Mouse (Mus musculus) granulocyte monocyte progenitor cell, adult 5-6 weeks (primary cell): ENCODE measurements at regions not wholly inside any gene's neighbourhood (a gene's known extent, or its start where the extent isn't known, plus 50 kb on each side); places are given as distances from the start of the nearest gene placed in this dataset.

Source experiments
- ATAC-seq: replicated peaks from 2 replicates; pipeline ENCODE4 v1.8.0; 2016; ENCODE audit warnings: mild to moderate bottlenecking, moderate TSS enrichment, inconsistent platforms; ENCODE audit not compliant: poor library complexity, severe bottlenecking

DNA sequence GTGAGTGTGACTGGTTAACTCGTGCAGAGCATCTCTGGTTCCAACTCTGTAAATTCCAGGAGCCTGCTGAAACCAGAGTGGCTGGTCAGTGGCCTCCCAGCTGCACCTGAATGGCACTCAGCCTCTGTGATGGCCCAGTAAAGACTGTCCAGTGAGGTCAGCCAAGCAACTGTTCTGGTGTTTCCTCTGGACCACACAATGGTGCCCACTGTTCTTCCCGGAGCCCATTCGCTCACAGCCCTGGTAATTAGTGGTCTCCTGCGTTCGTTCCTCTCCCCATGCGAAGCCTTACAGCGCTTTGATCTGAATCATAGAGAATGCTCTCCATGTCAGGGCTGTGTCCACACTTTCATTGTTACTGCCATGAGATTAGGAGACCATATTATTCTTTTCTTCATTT lies 75.5 kb downstream of the Enkur start:
- no peak for ATAC-seq

- no peak for ATAC-seq
These were observed 78.6 kb downstream of the Enkur start for GRCm38 (mm10) chr2:21126531-21126930.

GRCm38 (mm10) chr2:21122421-21122820 lies 82.7 kb downstream of the Enkur start:
- ATAC-seq, result no peak

GRCm38 (mm10) chr2:21121663-21122062 lies 83.5 kb downstream of the Enkur start:
- ATAC-seq, result no peak

- no peak for ATAC-seq
These were observed 88.3 kb downstream of the Enkur start for GRCm38 (mm10) chr2:21116817-21117216.

GRCm38 (mm10) chr2:21111527-21111926 lies 93.6 kb downstream of the Enkur start:
- peak; percentile 97 for ATAC-seq

DNA sequence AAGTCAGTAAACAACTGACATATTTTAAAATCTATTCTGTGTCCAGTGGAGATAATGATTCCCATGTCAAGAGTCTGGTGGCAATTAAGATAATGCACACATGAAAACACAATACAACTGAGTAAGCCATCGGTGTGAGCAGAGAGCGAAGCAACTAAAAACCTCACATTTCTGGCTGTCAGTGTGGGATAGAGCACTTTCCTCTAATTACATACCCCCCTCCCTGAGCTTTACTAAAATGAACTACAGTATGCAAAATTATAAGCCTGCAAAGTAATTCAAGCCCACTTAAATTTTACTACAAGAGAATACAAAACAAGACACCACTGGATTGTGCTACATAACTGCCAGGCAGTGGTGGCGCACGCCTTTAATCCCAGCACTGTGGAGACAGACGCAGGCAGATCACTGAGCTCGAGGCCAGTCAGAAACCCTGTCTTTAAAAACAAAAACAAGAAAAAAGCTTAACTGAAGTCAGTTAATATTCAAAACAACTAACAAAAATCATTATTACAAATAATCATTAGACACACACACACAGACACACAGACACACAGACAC lies 104.8 kb downstream of the Enkur start:
- no peak for ATAC-seq

DNA sequence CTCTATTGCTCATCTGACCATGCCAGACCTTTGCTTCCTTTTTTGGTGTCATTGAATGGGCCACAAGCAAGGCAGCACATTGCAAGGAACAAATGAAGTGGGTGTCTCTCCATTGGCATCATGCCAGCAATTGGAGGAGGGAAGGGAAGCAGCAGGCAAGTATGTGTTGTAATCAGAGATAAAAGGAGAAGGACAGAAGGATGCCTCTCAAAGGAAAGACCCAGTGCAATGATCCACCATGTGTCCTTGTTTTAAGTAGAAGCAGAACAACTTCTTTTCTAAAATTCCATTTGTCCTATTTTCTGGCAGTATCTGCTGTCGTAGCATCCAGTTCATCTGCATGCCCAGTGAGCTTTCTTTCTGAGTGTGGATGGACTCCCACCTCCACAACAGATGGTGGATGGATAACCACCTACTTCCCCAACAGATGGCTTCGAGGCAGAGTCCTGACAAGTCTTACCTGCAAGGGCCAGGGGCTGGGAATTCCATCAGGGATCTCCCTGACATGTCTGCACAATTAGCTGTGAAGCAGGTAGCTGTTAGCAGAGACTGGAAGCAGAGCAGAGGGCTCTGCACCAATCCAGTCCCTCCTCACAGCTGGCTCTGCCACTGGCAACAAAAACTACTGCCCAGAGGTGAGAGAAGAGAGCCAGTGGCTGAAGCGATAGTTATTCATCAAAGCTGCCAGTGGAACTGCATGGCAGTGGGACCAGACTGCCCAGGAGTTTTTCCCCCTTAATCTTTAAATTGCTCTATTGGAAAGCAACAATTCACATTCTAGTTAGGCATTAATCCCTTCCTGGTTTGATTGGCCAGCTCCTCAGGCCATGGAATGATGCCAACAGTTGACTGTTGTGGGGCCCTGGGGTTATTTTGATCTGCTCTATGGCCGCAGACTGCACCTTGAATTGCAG lies 113.8 kb downstream of the Enkur start:
- ATAC-seq, result peak; percentile 95

GRCm38 (mm10) chr2:21085517-21085916 lies 116.8 kb upstream of the Arhgap21 start:
- no peak for ATAC-seq

DNA sequence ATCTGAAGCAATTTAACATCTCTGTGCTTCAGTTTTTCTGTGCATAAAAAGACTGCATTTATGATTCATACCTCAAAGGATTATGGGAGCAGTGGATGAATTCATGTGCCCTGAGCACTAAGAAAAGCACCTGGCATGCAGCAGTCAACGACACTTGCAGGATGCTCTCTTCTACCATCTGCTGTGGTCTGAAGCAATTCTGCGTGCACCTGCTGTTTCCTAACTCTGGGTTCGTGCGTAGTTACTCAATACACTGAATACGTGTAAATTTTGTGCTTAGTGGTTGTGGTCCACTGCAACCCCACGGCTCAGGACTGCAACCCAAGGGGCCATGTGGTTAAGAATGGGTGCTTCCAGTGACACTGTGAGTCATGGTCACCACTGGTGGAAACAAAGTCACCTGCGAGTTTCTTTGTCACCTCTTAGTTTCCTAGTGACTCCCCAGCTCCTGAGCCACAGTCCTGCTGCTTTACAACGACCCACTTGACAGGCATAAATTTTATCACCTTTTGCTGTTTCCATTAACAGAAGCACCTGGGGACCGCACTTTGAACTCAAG lies 98.7 kb upstream of the Arhgap21 start:
- ATAC-seq, result peak; percentile 95

DNA sequence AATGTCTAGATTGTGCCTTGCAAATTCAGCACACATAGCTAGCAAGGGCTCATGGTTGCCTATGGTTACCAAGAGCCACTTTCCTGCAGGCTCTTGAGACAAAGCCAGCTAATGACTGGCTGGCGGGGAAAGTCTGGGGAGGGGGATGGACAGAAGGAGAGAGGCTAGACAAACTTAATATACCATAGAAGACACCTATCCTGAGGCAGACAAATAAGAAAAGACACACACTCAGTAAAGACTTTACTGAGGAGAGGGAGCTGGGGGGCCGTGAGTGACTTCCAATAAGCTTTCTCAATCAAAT lies 91.6 kb upstream of the Arhgap21 start:
- no peak for ATAC-seq

- ATAC-seq, result no peak
These were observed 91.1 kb upstream of the Arhgap21 start for GRCm38 (mm10) chr2:21059618-21060346.

DNA sequence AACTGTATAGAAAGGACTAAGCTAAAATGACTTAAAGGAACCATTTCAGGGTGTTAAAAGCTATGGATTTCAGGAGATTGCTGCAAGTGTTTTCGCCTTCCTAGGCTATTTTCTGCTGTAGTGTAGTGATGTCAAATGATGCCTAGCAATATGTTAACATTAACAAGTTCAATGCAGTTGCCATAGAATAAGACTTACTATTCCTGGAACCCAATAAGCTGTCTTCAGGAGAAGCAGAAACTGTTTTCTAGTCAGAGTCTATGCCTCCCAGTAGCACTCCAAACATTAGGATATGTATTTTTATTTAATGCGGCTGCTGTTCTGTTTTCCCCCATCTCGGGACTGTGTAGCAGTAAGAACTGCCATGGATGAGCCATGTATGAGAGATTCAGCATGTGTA lies 90.3 kb upstream of the Arhgap21 start:
- ATAC-seq, result no peak

DNA sequence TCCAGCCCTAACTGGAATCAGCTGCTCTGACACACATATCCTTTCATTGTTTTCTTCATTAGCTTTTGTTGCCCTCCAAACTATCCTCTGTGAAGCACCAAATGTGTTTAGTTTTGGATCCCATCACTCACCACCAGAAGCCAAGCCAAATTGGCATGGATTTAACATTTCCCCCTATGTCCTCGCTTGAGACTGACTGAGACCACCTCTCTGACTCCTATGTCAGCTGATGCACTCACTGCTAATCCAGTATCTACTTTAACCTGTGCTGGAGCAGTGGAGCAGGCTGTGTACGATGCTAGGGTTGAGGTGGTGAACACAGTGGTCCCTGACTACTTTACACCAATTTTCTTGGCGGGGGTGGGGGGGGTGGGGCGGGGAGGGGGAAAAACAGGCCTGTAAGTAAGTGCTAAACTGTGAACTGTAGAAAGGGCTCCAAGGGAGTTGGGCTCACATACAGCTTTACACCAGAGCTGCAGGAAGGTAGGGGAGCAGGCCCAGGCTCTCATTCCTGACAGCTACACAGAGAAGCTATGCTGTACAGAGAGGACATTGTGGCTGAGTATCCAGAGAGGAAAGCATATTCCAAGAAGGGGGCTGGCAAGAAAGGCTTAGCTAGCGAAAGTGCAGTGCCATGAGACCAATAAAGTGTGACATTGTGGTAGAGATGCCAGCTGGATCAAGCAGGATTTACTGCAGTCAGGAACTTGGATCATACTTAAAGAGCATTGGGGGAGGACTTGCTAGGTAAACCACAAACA lies 87.9 kb upstream of the Arhgap21 start:
- ATAC-seq, result no peak

- ATAC-seq, result peak; percentile 40
These were observed 86.7 kb upstream of the Arhgap21 start for GRCm38 (mm10) chr2:21055416-21055815.

GRCm38 (mm10) chr2:21054325-21055082 lies 85.8 kb upstream of the Arhgap21 start:
- ATAC-seq, result no peak

DNA sequence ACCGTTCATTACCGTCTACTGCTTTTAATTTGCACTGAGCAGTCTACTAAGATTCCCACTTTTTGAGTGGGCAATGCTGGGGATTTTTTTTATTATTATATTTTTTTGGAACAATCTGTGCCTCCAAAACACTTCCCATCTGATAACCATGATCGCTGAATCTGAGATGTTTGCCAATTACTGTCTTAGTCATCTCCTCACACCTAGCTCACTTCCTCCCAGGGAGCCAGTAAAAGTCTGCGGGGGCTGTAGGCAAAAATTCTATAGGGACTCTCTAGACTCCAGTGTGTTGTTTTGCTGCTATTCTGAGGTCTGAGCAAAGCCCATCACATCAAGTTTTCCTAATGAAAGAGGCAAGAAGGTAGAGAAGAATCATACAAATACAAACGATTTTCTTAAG lies 84.9 kb upstream of the Arhgap21 start:
- ATAC-seq, result no peak

GRCm38 (mm10) chr2:21048996-21049395 lies 80.3 kb upstream of the Arhgap21 start:
- no peak for ATAC-seq

GRCm38 (mm10) chr2:21048226-21048625 lies 79.5 kb upstream of the Arhgap21 start:
- ATAC-seq, result no peak
